Mouse (Mus musculus) limb, embryonic 10.5 days (tissue): ENCODE results near the gene Hcar2. TPM values are rescaled to one million over a fixed set of nuclear protein-coding genes. Genes with fewer than 3 reads are reported as not detected.

Source experiments
- DNase-seq: peaks from one replicate; pipeline ENCODE4 v3.0.0-alpha.2; 2017; ENCODE audit warnings: low spot score
- H3K27ac ChIP-seq: fragments of 300-500 bp; sonication (generic); 2 replicates; pipeline ENCODE4 v1.5.1; 2016; ENCODE audit warnings: mild to moderate bottlenecking
- H3K27me3 ChIP-seq: fragments of 300-500 bp; sonication (generic); 2 replicates; pipeline ENCODE4 v1.6.1; 2016; ENCODE audit warnings: low read depth, mild to moderate bottlenecking; ENCODE audit not compliant: poor library complexity, severe bottlenecking
- H3K36me3 ChIP-seq: fragments of 300-500 bp; sonication (generic); 2 replicates; pipeline ENCODE4 v1.6.1; 2016; ENCODE audit warnings: mild to moderate bottlenecking, moderate library complexity
- H3K4me1 ChIP-seq: fragments of 300-500 bp; sonication (generic); 2 replicates; pipeline ENCODE4 v1.6.1; 2016
- H3K4me3 ChIP-seq: fragments of 300-500 bp; sonication (generic); 2 replicates; pipeline ENCODE4 v1.5.1; 2016; ENCODE audit warnings: mild to moderate bottlenecking, moderate library complexity
- H3K9me3 ChIP-seq: fragments of 300-500 bp; sonication (generic); replicated peaks from 2 replicates; pipeline ENCODE4 v1.6.1; 2016; ENCODE audit warnings: mild to moderate bottlenecking
- whole genome bisulfite sequencing: fragments of 180-500 bp; shearing (Covaris S2); methylation state at CpG from one replicate; pipeline ENCODE4 v1.1.7; 2016; 5-methylcytosine and 5-hydroxymethylcytosine counted together
- polyA plus RNA-seq: library from polyadenylated mRNA; unstranded; fragments of >200 nt; fragmentation: Nextera tagmentation; extraction: Ambion mirVana; gene quantifications from 2 replicates; pipeline ENCODE4 v1.2.1, GENCODE M21; 2016

Gene Hcar2
- not detected in 2 replicates for polyA plus RNA-seq

GRCm38 (mm10) chr5:123865365-123865764 is at the start of gene Hcar2:
TSS of gene Hcar2 (minus strand) at chr5:123865499.
- H3K9me3 ChIP-seq: no peaks in the 10 kb centered on the region
- WGBS: 86% methylated on average over 12 of the region's 12 CpGs
- H3K27ac ChIP-seq: no peak within 1 kb of the TSS
- no peaks in the 10 kb centered on the region for H3K36me3 ChIP-seq
- no peak for DNase-seq
- H3K27me3 ChIP-seq: no peaks in the 10 kb centered on the region
- no peaks in the 10 kb centered on the region for H3K4me1 ChIP-seq
- H3K4me3 ChIP-seq: no peak within 1 kb of the TSS

GRCm38 (mm10) chr5:123914852-123915251 is 49.6 kb upstream of the Hcar2 start:
- 92% methylated on average over 3 of the region's 3 CpGs for WGBS
- Histone ChIP-seq H3K9me3 (no peaks in the 10 kb centered on the region), H3K27ac (no peak overlapping the region), H3K4me1 (no peaks in the 10 kb centered on the region), H3K4me3 (no peak overlapping the region), H3K36me3 (peaks cover 98% of the 10 kb centered on the region), H3K27me3 (no peaks in the 10 kb centered on the region)
- DNase-seq: no peak

GRCm38 (mm10) chr5:123907631-123907977 is 42.3 kb upstream of the Hcar2 start:
- WGBS: 6% methylated on average over 10 of the region's 10 CpGs
- peaks cover 48% of the 10 kb centered on the region for H3K36me3 ChIP-seq
- H3K27me3 ChIP-seq: no peaks in the 10 kb centered on the region
- H3K4me3 ChIP-seq: peak overlapping the region; percentile 94
- peak overlapping the region; percentile 96 for H3K27ac ChIP-seq
- peaks cover 13% of the 10 kb centered on the region for H3K4me1 ChIP-seq
- DNase-seq: no peak
- H3K9me3 ChIP-seq: no peaks in the 10 kb centered on the region

- under 1% methylated on average over 61 of the region's 61 CpGs for WGBS
- peak within 1 kb of the TSS; percentile 96 for H3K27ac ChIP-seq
These were observed 41.8 kb upstream of the Hcar2 start, which contains the start of gene Denr for GRCm38 (mm10) chr5:123906976-123907630. TSS of gene Denr (plus strand) at chr5:123907175.

GRCm38 (mm10) chr5:123906146-123906975 is 41.1 kb upstream of the Hcar2 start:
- Histone ChIP-seq H3K4me3 (peak overlapping the region; percentile 94), H3K36me3 (peaks cover 35% of the 10 kb centered on the region), H3K27ac (no peak overlapping the region), H3K9me3 (no peaks in the 10 kb centered on the region), H3K27me3 (no peaks in the 10 kb centered on the region), H3K4me1 (peaks cover 13% of the 10 kb centered on the region)
- no peak for DNase-seq
- WGBS: 76% methylated on average over 17 of the region's 17 CpGs

More at GRCm38 (mm10) chr5:123906976-123907630, 41.8 kb upstream of the Hcar2 start, which contains the start of gene Denr:
- no peaks in the 10 kb centered on the region for H3K27me3 ChIP-seq
- H3K4me3 ChIP-seq: peak within 1 kb of the TSS; percentile 94
- peak; percentile 100 for DNase-seq
- peaks cover 43% of the 10 kb centered on the region for H3K36me3 ChIP-seq
- no peaks in the 10 kb centered on the region for H3K9me3 ChIP-seq
- peaks cover 13% of the 10 kb centered on the region for H3K4me1 ChIP-seq

GRCm38 (mm10) chr5:123904059-123904672 is 38.9 kb upstream of the Hcar2 start:
- Histone ChIP-seq H3K27me3 (no peaks in the 10 kb centered on the region), H3K36me3 (peaks cover 13% of the 10 kb centered on the region), H3K27ac (no peak overlapping the region), H3K9me3 (no peaks in the 10 kb centered on the region), H3K4me1 (peaks cover 13% of the 10 kb centered on the region), H3K4me3 (no peak overlapping the region)
- WGBS: 77% methylated on average over 11 of the region's 11 CpGs
- DNase-seq: no peak

GRCm38 (mm10) chr5:123897352-123897751 is 32.1 kb upstream of the Hcar2 start:
- no peaks in the 10 kb centered on the region for H3K4me1 ChIP-seq
- no peaks in the 10 kb centered on the region for H3K36me3 ChIP-seq
- 83% methylated on average over 13 of the region's 13 CpGs for WGBS
- H3K4me3 ChIP-seq: no peak overlapping the region
- no peaks in the 10 kb centered on the region for H3K9me3 ChIP-seq
- no peaks in the 10 kb centered on the region for H3K27me3 ChIP-seq
- H3K27ac ChIP-seq: no peak overlapping the region
- no peak for DNase-seq

- H3K27me3 ChIP-seq: no peaks in the 10 kb centered on the region
- no peak overlapping the region for H3K4me3 ChIP-seq
- H3K9me3 ChIP-seq: no peaks in the 10 kb centered on the region
- 85% methylated on average over 11 of the region's 11 CpGs for WGBS
- no peaks in the 10 kb centered on the region for H3K36me3 ChIP-seq
- 0 out of 2 replicates have a peak, but pooled peaks cover 3% of the 10 kb centered on the region for H3K4me1 ChIP-seq
- no peak overlapping the region for H3K27ac ChIP-seq
- no peak for DNase-seq
These were observed 31.1 kb upstream of the Hcar2 start for GRCm38 (mm10) chr5:123896395-123896794.

GRCm38 (mm10) chr5:123893520-123893919 is 28.2 kb upstream of the Hcar2 start:
- Histone ChIP-seq H3K36me3 (no peaks in the 10 kb centered on the region), H3K4me3 (no peak overlapping the region), H3K27ac (no peak overlapping the region), H3K27me3 (no peaks in the 10 kb centered on the region), H3K4me1 (0 out of 2 replicates have a peak, but pooled peaks cover 3% of the 10 kb centered on the region), H3K9me3 (no peaks in the 10 kb centered on the region)
- WGBS: 94% methylated on average over 5 of the region's 5 CpGs
- no peak for DNase-seq

GRCm38 (mm10) chr5:123891669-123892068 is 26.4 kb upstream of the Hcar2 start:
- Histone ChIP-seq H3K4me1 (0 out of 2 replicates have a peak, but pooled peaks cover 3% of the 10 kb centered on the region), H3K9me3 (no peaks in the 10 kb centered on the region), H3K27me3 (no peaks in the 10 kb centered on the region), H3K36me3 (no peaks in the 10 kb centered on the region), H3K4me3 (no peak overlapping the region), H3K27ac (no peak overlapping the region)
- 55% methylated on average over 6 of the region's 6 CpGs for WGBS
- no peak for DNase-seq

- no peak for DNase-seq
- 83% methylated on average over 5 of the region's 5 CpGs for WGBS
- H3K27ac ChIP-seq: no peak overlapping the region
- 0 out of 2 replicates have a peak, but pooled peaks cover 3% of the 10 kb centered on the region for H3K4me1 ChIP-seq
- no peaks in the 10 kb centered on the region for H3K36me3 ChIP-seq
- H3K27me3 ChIP-seq: no peaks in the 10 kb centered on the region
- H3K9me3 ChIP-seq: no peaks in the 10 kb centered on the region
- no peak overlapping the region for H3K4me3 ChIP-seq
These were observed 25.7 kb upstream of the Hcar2 start for GRCm38 (mm10) chr5:123890987-123891386.

- 0 out of 2 replicates have a peak, but pooled peaks cover 3% of the 10 kb centered on the region for H3K4me1 ChIP-seq
- no peak overlapping the region for H3K27ac ChIP-seq
- H3K9me3 ChIP-seq: no peaks in the 10 kb centered on the region
- H3K27me3 ChIP-seq: no peaks in the 10 kb centered on the region
- no peak for DNase-seq
- H3K36me3 ChIP-seq: no peaks in the 10 kb centered on the region
- whole genome bisulfite sequencing: 76% methylated on average over 2 of the region's 2 CpGs
- no peak overlapping the region for H3K4me3 ChIP-seq
These were observed 25.0 kb upstream of the Hcar2 start for GRCm38 (mm10) chr5:123890312-123890711.

GRCm38 (mm10) chr5:123886365-123886764 is 21.1 kb upstream of the Hcar2 start:
- 83% methylated on average over 3 of the region's 3 CpGs for WGBS
- Histone ChIP-seq H3K27ac (no peak overlapping the region), H3K27me3 (0 out of 2 replicates have a peak, but pooled peaks cover 6% of the 10 kb centered on the region), H3K4me3 (no peak overlapping the region), H3K36me3 (no peaks in the 10 kb centered on the region), H3K9me3 (no peaks in the 10 kb centered on the region), H3K4me1 (no peaks in the 10 kb centered on the region)
- no peak for DNase-seq
